Mouse (Mus musculus): ENCODE data around the gene Ptprcap.
A peak's percentile ranks its signal among the peaks of the same experiment; 100 is the strongest.

Ptprcap gene

GRCm38 (mm10) chr19:4196048-4196447 lies 42.6 kb downstream of the Ptprcap start:
- DNase-seq = no peak

GRCm38 (mm10) chr19:4196548-4196947 lies 43.1 kb downstream of the Ptprcap start:
- DNase-seq = no peak

- DNase-seq = no peak
These were observed 43.8 kb downstream of the Ptprcap start for GRCm38 (mm10) chr19:4197180-4197579.

- peak; percentile 98 for DNase-seq
These were observed 48.0 kb downstream of the Ptprcap start, which contains the start of gene Rad9a for GRCm38 (mm10) chr19:4201291-4201909. Gene Rad9a (minus strand): TSS chr19:4201662.

GRCm38 (mm10) chr19:4202149-4202548 lies 48.7 kb downstream of the Ptprcap start:
- DNase-seq = no peak

GRCm38 (mm10) chr19:4203148-4203547 lies 49.7 kb downstream of the Ptprcap start:
- DNase-seq = no peak

GRCm38 (mm10) chr19:4203604-4204326 lies 50.4 kb downstream of the Ptprcap start:
- no peak for DNase-seq

- no peak for DNase-seq
These were observed 51.5 kb downstream of the Ptprcap start for GRCm38 (mm10) chr19:4204889-4205288.

All from kidney, adult 8-10 months (tissue).